Mouse (Mus musculus): ENCODE measurements around the gene Dock11. TPM values are rescaled to one million over a fixed set of nuclear protein-coding genes. Genes with fewer than 3 reads are reported as not detected.

Dock11 gene
- polyA plus RNA-seq, 1 experiment from 2014 or later, result 12.7 TPM

GRCm38 (mm10) chrX:36047451-36047850 is 158.8 kb downstream of the Dock11 start:
- H3K4me2 ChIP-seq, result no peak overlapping the region
- H3K9me3 ChIP-seq, result no peaks in the 10 kb centered on the region
- no peaks in the 10 kb centered on the region for H3K4me1 ChIP-seq (replicated peaks)
- WGBS, result 96% methylated on average over 1 of the region's 1 CpGs
- ATAC-seq (ENCODE audit: low read depth), result no peak
- no peaks in the 10 kb centered on the region for H3K27me3 ChIP-seq
- no peak overlapping the region for H3K27ac ChIP-seq (replicated peaks)
- no peak overlapping the region for H3K4me3 ChIP-seq
- no peak overlapping the region for H3K9ac ChIP-seq
- H3K36me3 ChIP-seq, result no peaks in the 10 kb centered on the region

DNA sequence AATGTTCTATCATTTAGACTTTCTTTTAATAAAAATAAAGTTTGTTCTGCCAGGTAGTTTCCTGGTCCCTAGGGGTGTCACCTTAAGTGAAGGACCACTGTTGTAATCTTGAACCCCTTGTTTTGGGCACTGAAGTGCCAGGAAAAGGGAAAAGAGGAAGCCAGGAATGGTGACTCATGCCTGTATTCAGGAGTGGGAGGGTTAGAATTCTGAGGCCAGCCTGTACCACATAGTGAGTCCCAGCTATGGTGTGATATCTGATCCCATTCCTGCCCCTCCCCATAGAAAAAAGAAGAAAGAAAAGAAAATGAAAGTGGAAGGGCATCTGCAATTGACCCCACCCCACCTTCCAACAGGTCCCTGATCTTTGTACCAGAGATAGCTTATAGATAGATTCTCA is 161.7 kb downstream of the Dock11 start:
- Histone ChIP-seq H3K27me3 (no peaks in the 10 kb centered on the region), H3K9ac (no peak overlapping the region), H3K4me2 (no peak overlapping the region), H3K27ac (replicated peaks) (no peak overlapping the region), H3K4me3 (no peak overlapping the region), H3K36me3 (peaks cover 6% of the 10 kb centered on the region; the same call in 1 of the 2 replicates), H3K9me3 (no peaks in the 10 kb centered on the region), H3K4me1 (replicated peaks) (no peaks in the 10 kb centered on the region)
- no peak for ATAC-seq (ENCODE audit: low read depth)

DNA sequence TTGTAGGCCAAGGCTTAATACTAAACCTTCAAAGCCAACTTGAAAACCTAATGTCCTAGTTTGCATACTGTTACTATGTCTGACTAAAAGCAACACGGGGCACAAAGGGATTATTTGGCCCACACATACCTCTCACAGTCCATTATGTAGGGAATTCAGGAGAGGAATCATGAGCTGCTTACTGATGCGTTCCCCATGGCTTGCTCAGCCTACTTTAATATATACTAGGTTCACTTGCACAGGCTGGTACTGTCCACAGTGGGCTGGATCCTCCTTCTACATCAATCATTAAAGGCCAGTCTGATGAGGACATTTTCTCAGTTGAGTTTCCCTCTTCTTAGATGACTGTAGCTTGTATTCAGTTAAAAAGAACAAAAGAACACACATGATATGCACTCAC is 185.4 kb downstream of the Dock11 start:
- no peak overlapping the region for H3K9ac ChIP-seq
- WGBS, result 73% methylated on average over 2 of the region's 2 CpGs
- ATAC-seq (ENCODE audit: low read depth), result no peak

GRCm38 (mm10) chrX:36077164-36077563 is 188.5 kb downstream of the Dock11 start:
- Histone ChIP-seq H3K4me2 (no peak overlapping the region), H3K27me3 (no peaks in the 10 kb centered on the region), H3K36me3 (no peaks in the 10 kb centered on the region), H3K27ac (replicated peaks) (no peak overlapping the region), H3K9ac (no peak overlapping the region), H3K4me1 (replicated peaks) (no peaks in the 10 kb centered on the region), H3K9me3 (no peaks in the 10 kb centered on the region), H3K4me3 (no peak overlapping the region)
- no peak for ATAC-seq (ENCODE audit: low read depth)
- WGBS, result 81% methylated on average over 4 of the region's 4 CpGs

More for the DNA sequence above, 185.4 kb downstream of the Dock11 start:
- H3K9me3 ChIP-seq, result no peaks in the 10 kb centered on the region
- H3K4me3 ChIP-seq, result no peak overlapping the region
- H3K36me3 ChIP-seq, result no peaks in the 10 kb centered on the region; the same call in none of the 2 replicates
- H3K4me1 ChIP-seq (replicated peaks), result no peaks in the 10 kb centered on the region
- no peaks in the 10 kb centered on the region for H3K27me3 ChIP-seq
- no peak overlapping the region for H3K4me2 ChIP-seq
- H3K27ac ChIP-seq (replicated peaks), result no peak overlapping the region

DNA sequence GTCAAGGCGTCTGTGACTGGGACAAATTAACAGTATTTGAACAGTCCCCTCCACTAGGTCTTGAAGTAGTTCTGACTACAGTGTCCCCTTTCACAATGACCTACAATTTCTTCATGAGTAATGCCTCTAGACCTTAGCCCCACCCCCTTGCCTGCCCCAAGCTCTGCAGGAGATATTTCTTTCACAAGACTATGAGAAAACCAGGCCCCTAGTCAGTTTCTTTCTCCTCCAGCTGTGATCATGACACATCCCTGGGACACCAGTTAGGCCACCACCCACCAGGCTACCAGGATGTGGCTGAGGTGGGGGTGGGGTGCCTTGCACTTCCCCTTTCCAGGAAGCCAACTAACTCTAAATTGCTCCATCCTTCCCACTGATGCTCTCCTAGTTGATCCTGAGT is 194.3 kb downstream of the Dock11 start:
- Histone ChIP-seq H3K36me3 (no peaks in the 10 kb centered on the region), H3K9ac (no peak overlapping the region), H3K27me3 (no peaks in the 10 kb centered on the region), H3K4me1 (replicated peaks) (no peaks in the 10 kb centered on the region), H3K27ac (replicated peaks) (no peak overlapping the region), H3K9me3 (no peaks in the 10 kb centered on the region), H3K4me2 (no peak overlapping the region), H3K4me3 (no peak overlapping the region)
- 53% methylated on average over 1 of the region's 1 CpGs for WGBS
- no peak for ATAC-seq (ENCODE audit: low read depth)

DNA sequence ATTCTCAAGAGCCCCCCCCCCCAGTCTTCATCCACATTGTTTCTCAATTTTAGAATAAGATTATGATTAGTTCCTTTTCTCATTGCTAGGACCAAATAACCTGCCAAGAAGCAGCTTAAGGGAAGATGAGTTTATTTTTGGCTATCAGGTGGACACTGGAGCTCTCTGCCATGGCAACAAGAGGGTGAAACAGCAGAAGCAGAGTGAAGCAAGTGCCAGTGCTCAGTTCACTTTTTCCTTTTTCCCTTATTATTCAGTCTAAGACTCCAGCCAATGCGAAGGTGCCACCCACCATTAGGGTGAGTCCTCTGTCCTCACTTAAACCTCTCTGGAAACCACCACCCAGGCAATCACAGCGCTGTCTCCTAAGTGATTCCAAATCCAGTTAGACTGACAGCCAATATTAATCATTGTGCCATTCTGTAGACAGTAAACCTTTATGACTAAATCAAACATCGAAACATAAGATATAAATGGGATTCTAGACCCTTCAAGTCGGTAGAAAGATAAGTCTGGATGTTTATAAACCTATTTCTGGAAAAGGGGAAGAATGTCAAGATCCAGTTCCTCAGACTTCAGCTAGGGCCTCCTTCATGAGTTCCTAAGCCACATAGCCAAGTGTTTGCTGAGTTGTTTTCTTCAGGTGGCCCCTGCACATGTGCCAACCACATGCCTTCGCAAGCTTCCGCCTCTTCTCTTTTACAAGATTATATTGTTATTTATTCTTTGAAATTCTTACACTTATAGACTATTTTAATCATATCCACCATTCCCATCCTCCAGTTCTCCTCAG is 200.0 kb downstream of the Dock11 start:
- Histone ChIP-seq H3K4me3 (no peak overlapping the region), H3K9me3 (no peaks in the 10 kb centered on the region), H3K9ac (no peak overlapping the region), H3K27me3 (no peaks in the 10 kb centered on the region), H3K27ac (replicated peaks) (no peak overlapping the region), H3K4me1 (replicated peaks) (no peaks in the 10 kb centered on the region), H3K36me3 (no peaks in the 10 kb centered on the region), H3K4me2 (no peak overlapping the region)
- ATAC-seq (ENCODE audit: low read depth), result no peak
- WGBS, result 89% methylated on average over 6 of the region's 6 CpGs

DNA sequence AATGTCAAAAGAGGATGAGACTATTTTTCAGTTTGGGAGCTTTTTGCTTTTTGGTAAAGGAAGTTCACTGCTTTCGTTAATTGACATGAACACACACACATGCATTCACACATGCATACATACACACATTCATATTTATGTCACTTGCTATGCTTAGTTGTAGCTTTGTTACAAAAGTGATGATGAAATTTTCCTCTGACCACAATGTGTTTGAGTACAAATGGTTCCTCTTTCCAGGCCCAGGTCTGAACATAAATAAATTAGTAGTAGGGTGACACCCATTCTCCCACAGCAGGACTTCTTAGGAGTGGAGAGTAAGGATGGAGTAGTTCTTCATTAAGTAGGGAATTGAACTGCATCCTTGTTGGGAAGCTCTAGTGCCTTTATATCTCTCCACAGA is 212.3 kb downstream of the Dock11 start:
- ATAC-seq (ENCODE audit: low read depth), result no peak
- H3K9me3 ChIP-seq, result no peaks in the 10 kb centered on the region
- no peak overlapping the region for H3K4me2 ChIP-seq
- H3K27me3 ChIP-seq, result no peaks in the 10 kb centered on the region
- no peak overlapping the region for H3K4me3 ChIP-seq
- H3K4me1 ChIP-seq (replicated peaks), result no peaks in the 10 kb centered on the region
- 85% methylated on average over 1 of the region's 1 CpGs for WGBS
- no peak overlapping the region for H3K27ac ChIP-seq (replicated peaks)
- no peaks in the 10 kb centered on the region for H3K36me3 ChIP-seq
- no peak overlapping the region for H3K9ac ChIP-seq

DNA sequence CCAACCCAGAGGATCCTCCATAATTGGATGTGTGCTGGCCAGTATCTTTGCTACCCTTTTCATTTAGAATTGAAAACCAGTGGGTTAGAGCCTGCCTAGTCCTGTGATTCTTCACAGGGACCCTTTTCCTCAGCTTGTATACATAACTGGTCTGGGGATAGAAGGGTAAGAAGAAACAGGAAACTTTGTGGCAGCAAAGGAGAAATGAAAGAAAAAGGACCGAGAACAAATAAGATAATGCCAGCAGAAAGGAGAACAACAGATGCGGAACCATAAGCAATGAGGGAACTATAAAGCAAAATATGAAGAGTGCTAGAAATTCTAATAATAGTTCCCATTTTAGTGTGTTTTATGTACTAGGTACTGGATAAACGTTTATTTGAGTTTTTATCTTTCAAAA is 212.7 kb downstream of the Dock11 start:
- no peaks in the 10 kb centered on the region for H3K9me3 ChIP-seq
- 81% methylated on average over 3 of the region's 3 CpGs for WGBS
- H3K9ac ChIP-seq, result no peak overlapping the region
- no peak overlapping the region for H3K4me2 ChIP-seq
- no peaks in the 10 kb centered on the region for H3K27me3 ChIP-seq
- no peak for ATAC-seq (ENCODE audit: low read depth)
- no peak overlapping the region for H3K4me3 ChIP-seq
- no peak overlapping the region for H3K27ac ChIP-seq (replicated peaks)
- H3K36me3 ChIP-seq, result no peaks in the 10 kb centered on the region
- H3K4me1 ChIP-seq (replicated peaks), result no peaks in the 10 kb centered on the region

DNA sequence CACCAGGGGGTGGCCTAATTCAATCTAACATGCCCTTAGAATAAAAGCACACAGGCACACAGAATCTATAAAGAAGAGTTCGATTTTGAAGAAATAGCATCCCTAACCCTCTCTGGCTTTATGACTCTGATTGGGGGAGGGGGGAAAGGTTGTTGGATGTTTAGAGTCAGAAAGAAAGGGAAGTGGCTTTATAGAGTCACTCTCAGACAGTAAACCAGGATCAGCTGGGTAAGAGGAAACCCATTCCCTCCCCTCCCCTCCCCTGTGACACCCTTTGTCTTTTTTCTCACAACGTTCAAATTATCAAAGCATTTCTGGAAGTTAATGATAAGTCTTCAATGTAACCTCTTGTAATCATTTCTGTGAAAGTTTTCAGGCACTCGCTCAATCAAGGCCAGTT is 220.0 kb downstream of the Dock11 start:
- Histone ChIP-seq H3K27me3 (no peaks in the 10 kb centered on the region), H3K4me1 (replicated peaks) (no peaks in the 10 kb centered on the region), H3K4me3 (no peak overlapping the region), H3K9ac (no peak overlapping the region), H3K9me3 (no peaks in the 10 kb centered on the region), H3K4me2 (no peak overlapping the region), H3K27ac (replicated peaks) (no peak overlapping the region), H3K36me3 (no peaks in the 10 kb centered on the region)
- 38% methylated on average over 3 of the region's 3 CpGs for WGBS
- no peak for ATAC-seq (ENCODE audit: low read depth)

DNA sequence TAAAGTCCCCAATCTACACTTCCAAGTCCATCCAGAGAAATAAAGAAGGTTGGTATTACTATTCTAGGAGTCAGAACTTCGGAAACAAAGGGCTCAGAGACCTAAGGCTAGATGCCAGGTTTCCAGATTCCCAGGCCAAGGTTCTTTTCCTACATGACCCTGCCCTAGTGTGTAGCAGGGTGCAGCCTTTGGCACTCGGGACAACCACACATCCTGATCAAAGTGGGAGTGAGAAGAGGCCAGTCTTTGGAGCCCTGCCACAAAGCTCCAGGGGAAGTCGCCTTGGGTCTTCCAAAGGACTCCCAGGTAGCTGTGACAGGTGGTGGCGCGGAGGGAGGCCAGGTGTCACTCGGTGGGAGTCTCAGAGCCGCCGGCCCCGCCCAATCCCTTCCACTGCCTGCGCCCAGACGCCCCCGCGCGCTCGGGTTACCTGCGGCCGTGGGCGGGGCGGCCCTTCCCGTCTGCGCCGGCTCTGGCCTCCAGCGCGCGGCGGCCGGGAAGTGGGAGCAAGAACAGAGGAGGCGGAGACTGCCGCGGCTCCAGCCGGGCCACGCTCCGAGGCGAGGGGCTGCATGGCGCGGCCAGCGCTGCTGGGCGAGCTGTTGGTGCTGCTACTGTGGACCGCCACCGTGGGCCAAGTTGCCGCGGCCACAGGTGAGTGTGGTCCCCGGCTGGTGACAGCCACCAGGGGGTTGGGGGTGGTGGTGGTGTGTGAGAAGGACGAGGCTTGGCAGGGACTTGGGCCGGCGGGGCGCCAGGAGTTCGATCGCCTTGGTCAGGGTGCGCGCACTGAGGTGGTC is 223.2 kb downstream of the Dock11 start, which contains the start of gene Il13ra1:
Il13ra1 (plus strand) TSS at position 489 of the 800 bp plus-strand sequence.
- Histone ChIP-seq H3K36me3 (no peaks in the 10 kb centered on the region), H3K9me3 (no peaks in the 10 kb centered on the region), H3K4me2 (peak within 1 kb of the TSS; percentile 75), H3K27ac (replicated peaks) (no peak within 1 kb of the TSS), H3K4me3 (peak within 1 kb of the TSS; percentile 46), H3K4me1 (replicated peaks) (no peaks in the 10 kb centered on the region), H3K27me3 (no peaks in the 10 kb centered on the region), H3K9ac (peak within 1 kb of the TSS; percentile 60)
- WGBS, result 16% methylated on average over 51 of the region's 51 CpGs
- peak; percentile 78 for ATAC-seq (ENCODE audit: low read depth)

GRCm38 (mm10) chrX:36112422-36112750 is 223.8 kb downstream of the Dock11 start:
- 19% methylated on average over 9 of the region's 9 CpGs for WGBS
- H3K4me3 ChIP-seq, result peak overlapping the region; percentile 46
- peak overlapping the region; percentile 60 for H3K9ac ChIP-seq
- no peak overlapping the region for H3K27ac ChIP-seq (replicated peaks)
- H3K4me2 ChIP-seq, result peak overlapping the region; percentile 75
- H3K27me3 ChIP-seq, result no peaks in the 10 kb centered on the region
- ATAC-seq (ENCODE audit: low read depth), result peak; percentile 32; the same call in 1 of the 2 replicates
- H3K4me1 ChIP-seq (replicated peaks), result no peaks in the 10 kb centered on the region
- no peaks in the 10 kb centered on the region for H3K9me3 ChIP-seq
- H3K36me3 ChIP-seq, result no peaks in the 10 kb centered on the region

DNA sequence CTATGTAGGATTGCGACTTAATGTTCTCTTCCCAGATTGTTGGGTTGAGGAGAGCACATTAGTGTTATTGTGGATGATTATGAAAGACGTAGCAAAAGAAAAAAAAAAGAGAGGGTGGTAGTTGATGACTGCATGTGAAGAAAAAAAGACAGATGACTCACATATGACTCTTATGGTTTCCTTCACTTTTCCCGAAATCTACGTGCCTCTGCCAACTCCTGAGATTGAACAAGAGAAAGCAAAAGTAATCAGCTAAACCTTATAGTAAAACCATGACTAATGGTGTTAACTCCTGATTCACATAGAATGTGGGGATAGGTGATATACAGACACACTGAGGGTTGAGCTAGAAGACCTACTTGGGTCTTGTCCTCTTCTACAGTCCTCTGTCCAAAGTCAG is 226.5 kb downstream of the Dock11 start:
- H3K4me3 ChIP-seq, result no peak overlapping the region
- H3K27me3 ChIP-seq, result no peaks in the 10 kb centered on the region
- 83% methylated on average over 4 of the region's 4 CpGs for WGBS
- H3K27ac ChIP-seq (replicated peaks), result no peak overlapping the region
- H3K4me2 ChIP-seq, result no peak overlapping the region
- ATAC-seq (ENCODE audit: low read depth), result no peak
- no peak overlapping the region for H3K9ac ChIP-seq
- no peaks in the 10 kb centered on the region for H3K36me3 ChIP-seq
- H3K9me3 ChIP-seq, result no peaks in the 10 kb centered on the region
- H3K4me1 ChIP-seq (replicated peaks), result no peaks in the 10 kb centered on the region

Data from neural tube, embryonic 13.5 days (tissue).